Mouse (Mus musculus): ENCODE data around the gene Stx18.

DNA sequence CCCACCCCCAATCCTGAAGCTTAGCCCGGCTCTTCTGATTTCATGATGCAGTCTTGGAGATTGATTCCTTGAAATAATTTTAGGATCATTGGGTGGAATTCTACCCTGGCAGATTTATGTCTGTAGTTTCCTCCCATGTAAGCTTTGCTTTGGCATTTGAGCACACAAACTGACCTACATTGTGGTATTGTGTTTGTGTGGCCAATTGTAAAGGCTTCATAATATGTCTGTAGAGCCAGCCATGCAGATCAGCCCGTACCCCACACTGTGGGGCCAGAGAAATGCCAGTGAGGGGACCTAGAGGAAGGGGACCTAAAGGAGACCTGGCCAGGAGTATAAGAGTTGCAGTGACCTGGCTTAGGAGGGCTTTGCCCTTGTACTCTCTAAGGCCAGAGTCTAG lies 22.5 kb downstream of the Stx18 start:
- no peak for TF ChIP-seq CTCF (IDR thresholded peaks at IDR 0.05; ENCODE audit: low read depth, low read length)
- TF ChIP-seq POLR2A (IDR thresholded peaks at IDR 0.05; ENCODE audit: insufficient read depth, low read length), result no peak

Data from ES-Bruce4 (cell line).